Mouse (Mus musculus) spleen, embryonic (tissue): ENCODE data around the gene Ndufa11.

Experiments used
- CTCF ChIA-PET: fragments of 350-600 bp; sonication (Branson Sonifier 250); formaldehyde crosslinking; loops from one replicate; lab custom pipeline; 2022; lab: Charles Lee

Gene Ndufa11

GRCm38 (mm10) chr17:56715914-56716654 lies 1.5 kb upstream of the Ndufa11 start:
- CTCF ChIA-PET, result interaction anchor here (0.6 kb wide), 1 partner anchor 104 kb away, joined by 4 read pairs; no protein-coding TSS in a partner anchor

GRCm38 (mm10) chr17:56716655-56717362 lies 758 bp upstream of the Ndufa11 start:
- CTCF ChIA-PET, result interaction anchor here (0.6 kb wide), 1 partner anchor 48 kb away, joined by 5 read pairs; no protein-coding TSS in a partner anchor

GRCm38 (mm10) chr17:56722441-56722840 lies 4.9 kb downstream of the Ndufa11 start:
- CTCF ChIA-PET, result no interaction called here

- CTCF ChIA-PET, result interaction anchor here (0.5 kb wide), 1 partner anchor 156 kb away, joined by 5 read pairs; no protein-coding TSS in a partner anchor
Measured at GRCm38 (mm10) chr17:56723419-56724161, 6.0 kb downstream of the Ndufa11 start.

GRCm38 (mm10) chr17:56727029-56727649 lies 9.6 kb downstream of the Ndufa11 start:
- CTCF ChIA-PET, result no interaction called here

- CTCF ChIA-PET, result no interaction called here
Measured at GRCm38 (mm10) chr17:56727659-56728058, 10.1 kb downstream of the Ndufa11 start.

- CTCF ChIA-PET, result no interaction called here
Measured at GRCm38 (mm10) chr17:56728117-56728516, 10.6 kb downstream of the Ndufa11 start.

- CTCF ChIA-PET, result no interaction called here
Measured at GRCm38 (mm10) chr17:56729151-56729550, 11.6 kb downstream of the Ndufa11 start.

GRCm38 (mm10) chr17:56729656-56730055 lies 12.1 kb downstream of the Ndufa11 start:
- CTCF ChIA-PET, result interaction anchor here (0.7 kb wide), 1 partner anchor 311 kb away, joined by 18 read pairs; no protein-coding TSS in a partner anchor

- CTCF ChIA-PET, result no interaction called here
Measured at GRCm38 (mm10) chr17:56736534-56736933, 19.0 kb downstream of the Ndufa11 start.

- CTCF ChIA-PET, result no interaction called here
Measured at GRCm38 (mm10) chr17:56738221-56738620, 20.7 kb downstream of the Ndufa11 start.

- CTCF ChIA-PET, result no interaction called here
Measured at GRCm38 (mm10) chr17:56740118-56740787, 22.7 kb downstream of the Ndufa11 start.

- CTCF ChIA-PET, result no interaction called here
Measured at GRCm38 (mm10) chr17:56740788-56741160, 23.2 kb downstream of the Ndufa11 start.

GRCm38 (mm10) chr17:56744173-56744572 lies 26.6 kb downstream of the Ndufa11 start:
- CTCF ChIA-PET, result no interaction called here

GRCm38 (mm10) chr17:56751404-56752072 lies 34.0 kb downstream of the Ndufa11 start:
- CTCF ChIA-PET, result no interaction called here

- CTCF ChIA-PET, result no interaction called here
Measured at GRCm38 (mm10) chr17:56753452-56753851, 35.9 kb downstream of the Ndufa11 start.

GRCm38 (mm10) chr17:56754271-56755185 lies 37.0 kb downstream of the Ndufa11 start:
- CTCF ChIA-PET, result no interaction called here

GRCm38 (mm10) chr17:56756703-56757399 lies 39.3 kb downstream of the Ndufa11 start:
- CTCF ChIA-PET, result no interaction called here
